Mouse (Mus musculus) ovary, adult 18-20 months (tissue): ENCODE data around the gene Gm28635.

Experiments
- DNase-seq: peaks from one replicate; pipeline ENCODE4 v3.0.0; 2022; ENCODE audit warnings: low spot score, mixed read lengths

The Gm28635 gene

GRCm38 (mm10) chr2:84637452-84638165 lies 40.2 kb downstream of the Gm28635 start:
- DNase-seq, result no peak

GRCm38 (mm10) chr2:84636231-84636741 lies 41.6 kb downstream of the Gm28635 start:
- no peak for DNase-seq

GRCm38 (mm10) chr2:84635611-84636010 lies 42.2 kb downstream of the Gm28635 start:
- DNase-seq, result peak; percentile 93

- no peak for DNase-seq
Observed at GRCm38 (mm10) chr2:84634934-84635482, 42.8 kb downstream of the Gm28635 start.

GRCm38 (mm10) chr2:84634006-84634405 lies 43.8 kb downstream of the Gm28635 start:
- DNase-seq, result no peak

- DNase-seq, result peak; percentile 69
Observed at GRCm38 (mm10) chr2:84632999-84633398, 44.8 kb downstream of the Gm28635 start.

GRCm38 (mm10) chr2:84632001-84632400 lies 45.8 kb downstream of the Gm28635 start:
- no peak for DNase-seq

GRCm38 (mm10) chr2:84627036-84627435 lies 50.8 kb downstream of the Gm28635 start:
- DNase-seq, result no peak

- no peak for DNase-seq
Observed at GRCm38 (mm10) chr2:84626366-84626975, 51.4 kb downstream of the Gm28635 start.

GRCm38 (mm10) chr2:84624201-84624600 lies 53.6 kb downstream of the Gm28635 start:
- no peak for DNase-seq

- DNase-seq, result no peak
Observed at GRCm38 (mm10) chr2:84623428-84624119, 54.3 kb downstream of the Gm28635 start.

GRCm38 (mm10) chr2:84622668-84623067 lies 55.2 kb downstream of the Gm28635 start:
- DNase-seq, result no peak

- DNase-seq, result no peak
Observed at GRCm38 (mm10) chr2:84619646-84620340, 58.0 kb downstream of the Gm28635 start.

- no peak for DNase-seq
Observed at GRCm38 (mm10) chr2:84618914-84619313, 58.9 kb downstream of the Gm28635 start.

GRCm38 (mm10) chr2:84617637-84618515 lies 60.0 kb downstream of the Gm28635 start:
- DNase-seq, result no peak

- no peak for DNase-seq
Observed at GRCm38 (mm10) chr2:84612764-84613163, 65.1 kb downstream of the Gm28635 start.

- DNase-seq, result no peak
Observed at GRCm38 (mm10) chr2:84607842-84608241, 70.0 kb downstream of the Gm28635 start.

- DNase-seq, result no peak
Observed at GRCm38 (mm10) chr2:84600977-84601376, 76.9 kb downstream of the Gm28635 start.

- DNase-seq, result no peak
Observed at GRCm38 (mm10) chr2:84599270-84599888, 78.5 kb downstream of the Gm28635 start.

GRCm38 (mm10) chr2:84597123-84597522 lies 80.7 kb downstream of the Gm28635 start:
- DNase-seq, result no peak
